Mouse (Mus musculus) midbrain, postnatal 0 days (tissue): Measurements from ENCODE around the gene Gm13277. TPM values are rescaled to one million over a fixed set of nuclear protein-coding genes. Genes with fewer than 3 reads are reported as not detected.

Experiments used
- polyA plus RNA-seq: library from polyadenylated mRNA; unstranded; fragments of >200 nt; fragmentation: Nextera tagmentation; extraction: Ambion mirVana; gene quantifications from 2 replicates; pipeline ENCODE4 v1.2.1, GENCODE M21; 2015
- total RNA-seq: library from RNA; depleted of rRNA; stranded (reverse); fragments of >200 nt; gene quantifications from 2 replicates; pipeline ENCODE4 v1.2.3, GENCODE M21; 2014; rRNA removed

Gm13277 gene
- total and polyA plus RNA-seq, 2 experiments from 2014 or later: not detected

Other genes with a start within 250 kb of the Gm13277 start
Only the 30 nearest of the 31 such genes appear.
- gene Ifna14, start 216.8 kb upstream of the Gm13277 start, total RNA-seq: not detected in 2 replicates
- gene Ifna14, start 216.8 kb upstream of the Gm13277 start, polyA plus RNA-seq: not detected in 2 replicates
- gene Ifna9, start 196.2 kb upstream of the Gm13277 start, total RNA-seq: not detected in 2 replicates
- not detected in 2 replicates for gene Ifna9, start 196.2 kb upstream of the Gm13277 start, polyA plus RNA-seq
- gene Ifna12, start 185.3 kb upstream of the Gm13277 start, total RNA-seq: not detected in 2 replicates
- gene Ifna12, start 185.3 kb upstream of the Gm13277 start, polyA plus RNA-seq: not detected in 2 replicates
- not detected in 2 replicates for gene C87499, start 154.2 kb upstream of the Gm13277 start, total RNA-seq
- not detected in 2 replicates for gene C87499, start 154.2 kb upstream of the Gm13277 start, polyA plus RNA-seq
- not detected in 2 replicates for gene Ifna13, start 144.2 kb upstream of the Gm13277 start, total RNA-seq
- not detected in 2 replicates for gene Ifna13, start 144.2 kb upstream of the Gm13277 start, polyA plus RNA-seq
- gene Ifna16, start 111.7 kb upstream of the Gm13277 start, total RNA-seq: not detected in 2 replicates
- not detected in 2 replicates for gene Ifna16, start 111.7 kb upstream of the Gm13277 start, polyA plus RNA-seq
- not detected in 2 replicates for gene Ifna2, start 104.7 kb upstream of the Gm13277 start, total RNA-seq
- gene Ifna2, start 104.7 kb upstream of the Gm13277 start, polyA plus RNA-seq: not detected in 2 replicates
- gene Ifnab, start 97.3 kb upstream of the Gm13277 start, total RNA-seq: not detected in 2 replicates
- not detected in 2 replicates for gene Ifnab, start 97.3 kb upstream of the Gm13277 start, polyA plus RNA-seq
- gene Gm26566, start 66.8 kb upstream of the Gm13277 start, total RNA-seq: 0.71 TPM in 1 of 2 replicates, not detected in the other
- gene Gm26566, start 66.8 kb upstream of the Gm13277 start, polyA plus RNA-seq: 0.49 and 1.3 TPM in 2 replicates
- 148 and 172 TPM in 2 replicates for gene Klhl9, start 66.2 kb upstream of the Gm13277 start, total RNA-seq
- gene Klhl9, start 66.2 kb upstream of the Gm13277 start, polyA plus RNA-seq: 77.6 and 82.5 TPM in 2 replicates
- not detected in 2 replicates for gene Gm13271, start 33.8 kb upstream of the Gm13277 start, total RNA-seq
- gene Gm13271, start 33.8 kb upstream of the Gm13277 start, polyA plus RNA-seq: not detected in 2 replicates
- not detected in 2 replicates for gene Gm13283, start 28.5 kb upstream of the Gm13277 start, total RNA-seq
- gene Gm13283, start 28.5 kb upstream of the Gm13277 start, polyA plus RNA-seq: not detected in 2 replicates
- gene Gm13290, start 14.8 kb upstream of the Gm13277 start, total RNA-seq: not detected in 2 replicates
- gene Gm13290, start 14.8 kb upstream of the Gm13277 start, polyA plus RNA-seq: not detected in 2 replicates
- gene Gm13289, start 11.7 kb upstream of the Gm13277 start, total RNA-seq: not detected in 2 replicates
- not detected in 2 replicates for gene Gm13289, start 11.7 kb upstream of the Gm13277 start, polyA plus RNA-seq
- not detected in 2 replicates for gene Gm13272, start 8.8 kb upstream of the Gm13277 start, total RNA-seq
- gene Gm13272, start 8.8 kb upstream of the Gm13277 start, polyA plus RNA-seq: not detected in 2 replicates
- gene Ifnz, start 6.5 kb upstream of the Gm13277 start, total RNA-seq: not detected in 2 replicates
- not detected in 2 replicates for gene Ifnz, start 6.5 kb upstream of the Gm13277 start, polyA plus RNA-seq
- not detected in 2 replicates for gene Gm13276, start 2.9 kb upstream of the Gm13277 start, total RNA-seq
- gene Gm13276, start 2.9 kb upstream of the Gm13277 start, polyA plus RNA-seq: not detected in 2 replicates
- gene Gm13278, start 2.9 kb downstream of the Gm13277 start, total RNA-seq: not detected in 2 replicates
- not detected in 2 replicates for gene Gm13278, start 2.9 kb downstream of the Gm13277 start, polyA plus RNA-seq
- not detected in 2 replicates for gene Gm13275, start 5.9 kb downstream of the Gm13277 start, total RNA-seq
- not detected in 2 replicates for gene Gm13275, start 5.9 kb downstream of the Gm13277 start, polyA plus RNA-seq
- not detected in 2 replicates for gene Gm13279, start 8.8 kb downstream of the Gm13277 start, total RNA-seq
- not detected in 2 replicates for gene Gm13279, start 8.8 kb downstream of the Gm13277 start, polyA plus RNA-seq
- gene Gm13285, start 11.0 kb downstream of the Gm13277 start, total RNA-seq: not detected in 2 replicates
- not detected in 2 replicates for gene Gm13285, start 11.0 kb downstream of the Gm13277 start, polyA plus RNA-seq
- gene Gm13287, start 14.6 kb downstream of the Gm13277 start, total RNA-seq: not detected in 2 replicates
- gene Gm13287, start 14.6 kb downstream of the Gm13277 start, polyA plus RNA-seq: not detected in 2 replicates
- gene Gm13288, start 16.9 kb downstream of the Gm13277 start, total RNA-seq: not detected in 2 replicates
- not detected in 2 replicates for gene Gm13288, start 16.9 kb downstream of the Gm13277 start, polyA plus RNA-seq
- not detected in 2 replicates for gene Ifna7, start 27.6 kb downstream of the Gm13277 start, total RNA-seq
- not detected in 2 replicates for gene Ifna7, start 27.6 kb downstream of the Gm13277 start, polyA plus RNA-seq
- not detected in 2 replicates for gene Ifna11, start 31.3 kb downstream of the Gm13277 start, total RNA-seq
- gene Ifna11, start 31.3 kb downstream of the Gm13277 start, polyA plus RNA-seq: not detected in 2 replicates
- gene Ifna6, start 38.8 kb downstream of the Gm13277 start, total RNA-seq: not detected in 2 replicates
- gene Ifna6, start 38.8 kb downstream of the Gm13277 start, polyA plus RNA-seq: not detected in 2 replicates
- not detected in 2 replicates for gene Ifna5, start 46.9 kb downstream of the Gm13277 start, total RNA-seq
- not detected in 2 replicates for gene Ifna5, start 46.9 kb downstream of the Gm13277 start, polyA plus RNA-seq
- gene Ifna4, start 53.2 kb downstream of the Gm13277 start, total RNA-seq: not detected in 2 replicates
- gene Ifna4, start 53.2 kb downstream of the Gm13277 start, polyA plus RNA-seq: not detected in 2 replicates
- gene Ifna1, start 61.5 kb downstream of the Gm13277 start, total RNA-seq: not detected in 2 replicates
- gene Ifna1, start 61.5 kb downstream of the Gm13277 start, polyA plus RNA-seq: not detected in 2 replicates
- gene Ifne, start 91.6 kb downstream of the Gm13277 start, total RNA-seq: not detected in 2 replicates
- gene Ifne, start 91.6 kb downstream of the Gm13277 start, polyA plus RNA-seq: not detected in 2 replicates